Mouse (Mus musculus) kidney, adult 2 months (tissue): ENCODE data around the gene Gm21887.
"Not testable (repeated sequence)": the region's sequence is repeated elsewhere in the genome, so short reads cannot be mapped to it uniquely, and the experiment has no call there.

Experiments used
- CTCF ChIP-seq: fragments of 200-500 bp; conservative IDR thresholded peaks from 2 replicates; pipeline ENCODE4 v1.5.1; 2011; ENCODE audit warnings: low read depth, mild to moderate bottlenecking, control low read depth, low read length, moderate library complexity, mixed read lengths; ENCODE audit not compliant: insufficient read depth, insufficient read length
- POLR2A ChIP-seq: fragments of 200-500 bp; IDR thresholded peaks from one replicate; pipeline ENCODE4 v1.6.1; 2011; ENCODE audit warnings: low read depth, low read length, control low read depth

- TF ChIP-seq POLR2A, CTCF: not testable (repeated sequence)
These were observed 6.4 kb downstream of the Gm21887 start for GRCm38 (mm10) chrX:170015883-170016282.
